Mouse (Mus musculus) activated CD4-positive, CD25-positive, alpha-beta regulatory T cell, adult 4 months (primary cell): ENCODE measurements around the gene Plscr5. TPM values are rescaled to one million over a fixed set of nuclear protein-coding genes. Genes with fewer than 3 reads are reported as not detected.

ENCODE experiments used
- ATAC-seq: one replicate; pipeline ENCODE4 v1.8.0; 2017
- polyA plus RNA-seq, 2 experiments: library from polyadenylated mRNA; unstranded; fragments of 100-300 nt; shearing (Covaris generic); gene quantifications; one replicate each; pipeline ENCODE4 v1.2.1; 2017

The Plscr5 gene
- polyA plus RNA-seq, 2 experiments from 2014 or later = not detected

DNA sequence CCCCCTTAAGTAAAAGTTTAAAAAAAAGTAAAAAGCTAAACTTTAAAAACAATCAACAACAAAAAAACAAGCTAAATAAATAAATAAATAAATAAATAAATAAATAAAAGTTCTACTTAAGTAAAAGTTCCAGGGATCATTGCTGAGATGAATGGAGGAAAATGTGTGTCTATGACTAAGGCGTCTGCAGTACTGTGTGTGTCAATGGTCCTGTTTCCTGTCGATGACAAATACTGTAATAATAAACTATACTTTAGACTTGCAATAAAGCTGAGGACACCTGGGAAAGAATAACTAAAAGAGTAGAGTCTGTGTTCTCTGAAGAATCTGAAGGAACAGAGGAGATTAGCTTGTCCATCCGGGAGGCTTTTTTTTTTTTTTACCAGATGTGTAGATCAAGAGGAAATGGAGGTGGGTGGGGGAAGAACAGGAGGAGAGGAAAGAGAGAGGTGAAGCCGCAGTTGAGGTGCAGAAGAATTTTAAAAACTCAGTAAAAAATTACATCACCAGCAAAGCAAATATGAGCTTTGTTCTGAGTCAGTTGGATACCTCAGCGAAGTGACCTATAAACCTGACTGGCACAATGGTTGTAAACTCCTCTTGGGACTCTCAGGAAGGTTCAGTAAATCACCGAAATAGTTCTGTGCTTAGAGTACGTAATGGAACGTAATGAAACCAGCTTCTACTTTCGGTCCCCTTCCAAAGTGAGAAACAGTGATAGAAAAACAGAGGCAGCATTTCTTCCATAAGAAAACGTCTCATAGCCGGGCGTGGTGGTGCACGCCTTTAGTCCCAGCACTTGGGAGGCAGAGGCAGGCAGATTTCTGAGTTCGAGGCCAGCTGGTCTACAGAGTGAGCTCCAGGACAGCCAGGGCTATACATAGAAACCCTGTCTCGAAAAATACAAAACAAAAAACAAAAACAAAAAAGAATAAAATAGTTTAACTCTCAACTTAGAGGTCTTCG is 36.4 kb downstream of the Plscr5 start:
- peak; percentile 83 for ATAC-seq

DNA sequence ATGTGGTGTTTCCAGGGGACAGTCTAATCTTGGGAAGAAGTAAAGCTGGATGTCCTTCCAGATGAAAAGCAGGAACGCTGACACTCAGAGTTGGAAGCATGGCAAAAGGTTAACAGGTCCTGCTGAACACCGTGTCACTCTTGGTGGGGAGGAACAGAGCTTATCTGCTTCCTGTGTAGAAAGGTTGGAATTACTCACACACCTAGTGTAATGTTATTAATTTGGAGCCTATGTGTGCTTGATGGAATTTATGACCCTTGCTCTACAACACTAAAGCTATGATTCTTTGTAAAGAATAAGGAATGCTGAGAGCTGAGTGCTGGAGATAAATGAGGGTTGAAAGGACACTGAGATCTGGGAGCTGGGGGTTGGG is 37.1 kb downstream of the Plscr5 start:
- peak; percentile 52 for ATAC-seq

DNA sequence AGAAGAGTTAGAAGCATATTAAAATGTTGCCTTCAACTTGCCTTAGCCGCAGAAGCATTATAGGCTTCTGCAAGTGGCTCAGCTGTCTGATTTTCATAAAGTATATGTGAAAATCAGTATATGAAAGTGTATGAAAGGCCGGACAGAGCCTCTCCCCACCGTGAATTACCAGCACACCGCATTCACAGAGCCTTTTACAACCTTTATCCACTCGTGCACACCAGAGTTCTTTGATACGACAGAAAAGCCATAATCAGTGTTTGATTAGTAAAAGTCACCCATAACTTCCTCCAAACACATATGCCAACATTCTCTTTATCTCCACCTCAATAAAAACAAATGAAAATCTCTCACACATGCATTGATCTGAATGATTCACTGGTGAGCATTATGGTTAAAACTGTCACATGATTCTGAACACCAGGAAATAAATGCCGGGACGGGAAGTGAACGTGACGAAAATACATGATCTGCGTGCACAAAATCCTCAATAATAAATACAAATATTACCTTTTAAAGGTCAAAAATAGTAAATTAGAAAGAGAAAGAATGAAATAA is 42.2 kb downstream of the Plscr5 start:
- ATAC-seq = no peak

DNA sequence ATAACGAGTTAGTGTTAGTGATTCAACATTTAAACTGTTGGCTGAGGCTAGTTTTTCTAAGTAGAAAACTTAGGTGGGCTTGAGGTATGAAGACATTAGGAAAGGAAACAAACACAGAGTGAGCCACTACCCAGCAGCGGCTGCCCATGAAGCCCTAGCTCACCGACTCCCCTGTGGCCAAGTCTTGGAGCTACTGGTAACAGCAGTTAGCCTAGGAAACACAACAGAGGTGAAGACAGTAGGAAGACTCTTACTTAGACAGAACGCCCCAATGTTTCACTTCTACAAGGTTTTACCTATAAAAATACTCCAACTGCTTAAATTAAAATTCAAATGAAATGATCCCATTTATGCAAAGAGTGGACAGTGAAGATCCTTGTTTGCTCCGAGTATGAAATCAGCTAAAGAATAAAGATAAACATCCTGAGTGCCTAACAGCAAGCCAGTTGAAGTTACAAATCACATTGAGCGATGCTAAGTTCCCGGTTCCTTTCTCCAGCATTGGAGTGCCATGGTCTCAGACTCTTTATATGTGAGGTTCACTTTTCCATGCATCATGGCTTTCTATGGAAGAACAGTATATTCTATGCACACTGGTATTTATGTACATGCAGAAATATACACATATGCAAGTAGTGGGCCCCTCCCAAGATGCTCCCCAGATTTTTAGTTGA is 56.2 kb downstream of the Plscr5 start:
- ATAC-seq = no peak

DNA sequence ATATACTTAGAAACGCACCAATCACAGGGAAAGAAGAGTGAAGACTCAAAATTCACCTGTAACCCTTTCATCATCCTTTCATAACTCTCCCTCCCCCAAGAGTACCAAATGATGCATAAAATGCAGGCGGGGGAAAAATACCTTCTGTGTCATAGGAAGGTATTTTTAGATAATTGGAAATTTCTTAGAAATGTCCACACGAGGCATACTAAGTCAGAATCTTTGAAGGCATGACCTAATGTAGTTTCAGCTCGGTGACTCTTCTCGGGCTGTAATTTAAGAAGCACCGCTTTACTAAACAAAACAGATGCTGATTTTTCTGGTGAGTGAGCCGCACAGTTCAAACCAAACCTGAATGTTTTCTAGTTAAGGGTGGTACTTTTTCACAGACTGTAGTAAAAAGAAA is 56.7 kb downstream of the Plscr5 start, which contains the start of gene Plscr1:
Gene Plscr1, plus strand, starts transcription at position 304 of the 406 bp plus-strand sequence.
- ATAC-seq = peak; percentile 53

DNA sequence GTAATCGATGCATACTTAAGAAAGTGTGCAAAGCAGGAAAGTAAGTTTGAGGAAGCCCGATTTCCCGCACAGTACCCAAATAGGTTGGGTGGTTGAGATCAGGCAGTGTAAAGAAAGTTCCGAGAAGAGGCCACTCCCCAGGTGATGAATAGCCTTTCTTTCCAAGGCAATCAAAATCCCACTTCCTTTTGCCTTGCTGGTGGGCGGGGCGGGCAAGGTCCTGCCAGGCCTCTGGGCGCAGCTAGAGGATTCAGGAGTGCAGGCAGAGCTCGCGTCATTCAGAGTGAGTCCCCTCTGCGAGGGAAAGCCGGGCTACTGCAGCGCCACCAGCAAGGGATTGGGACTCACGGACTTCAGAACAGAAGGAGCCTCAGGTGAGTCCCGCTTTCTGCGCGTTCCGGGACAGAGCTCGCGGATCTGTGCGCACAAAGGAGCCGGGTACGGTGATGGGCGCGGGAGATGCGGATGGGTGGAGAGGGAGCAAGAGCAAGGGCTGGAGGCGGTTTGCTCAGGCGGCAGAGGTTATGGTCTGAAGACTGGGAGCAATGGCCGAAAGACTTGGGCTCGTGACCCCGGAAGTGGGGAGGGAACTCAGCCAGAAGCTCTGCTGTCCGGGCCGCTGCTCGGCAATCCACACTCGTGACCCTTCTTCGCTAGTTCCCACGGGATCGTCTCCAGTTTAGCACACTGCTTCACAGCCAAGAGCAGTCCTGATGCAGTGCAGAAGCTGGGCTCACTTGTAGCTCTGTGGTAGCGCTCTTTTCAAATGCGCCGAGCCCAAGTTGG is 57.4 kb downstream of the Plscr5 start:
- peak; percentile 55 for ATAC-seq

DNA sequence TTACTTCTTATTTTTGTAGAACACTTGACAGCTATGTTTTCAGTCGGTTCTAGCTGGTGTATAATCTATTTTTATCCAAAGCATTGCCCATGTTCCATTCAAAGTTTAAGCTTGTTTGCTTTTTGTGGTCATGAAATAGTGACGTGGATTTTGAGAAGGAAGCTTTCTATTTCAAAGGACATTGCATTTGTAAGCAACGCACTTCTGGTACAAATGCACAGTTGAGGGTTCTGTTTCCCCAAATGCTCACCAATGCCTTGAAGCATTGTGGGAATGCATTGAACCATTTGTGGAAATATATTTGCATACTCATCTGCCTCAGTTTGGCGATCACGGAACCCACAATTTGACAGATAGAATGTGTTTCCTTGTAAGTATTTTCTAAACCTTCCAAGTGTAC is 60.0 kb downstream of the Plscr5 start:
- ATAC-seq = no peak

DNA sequence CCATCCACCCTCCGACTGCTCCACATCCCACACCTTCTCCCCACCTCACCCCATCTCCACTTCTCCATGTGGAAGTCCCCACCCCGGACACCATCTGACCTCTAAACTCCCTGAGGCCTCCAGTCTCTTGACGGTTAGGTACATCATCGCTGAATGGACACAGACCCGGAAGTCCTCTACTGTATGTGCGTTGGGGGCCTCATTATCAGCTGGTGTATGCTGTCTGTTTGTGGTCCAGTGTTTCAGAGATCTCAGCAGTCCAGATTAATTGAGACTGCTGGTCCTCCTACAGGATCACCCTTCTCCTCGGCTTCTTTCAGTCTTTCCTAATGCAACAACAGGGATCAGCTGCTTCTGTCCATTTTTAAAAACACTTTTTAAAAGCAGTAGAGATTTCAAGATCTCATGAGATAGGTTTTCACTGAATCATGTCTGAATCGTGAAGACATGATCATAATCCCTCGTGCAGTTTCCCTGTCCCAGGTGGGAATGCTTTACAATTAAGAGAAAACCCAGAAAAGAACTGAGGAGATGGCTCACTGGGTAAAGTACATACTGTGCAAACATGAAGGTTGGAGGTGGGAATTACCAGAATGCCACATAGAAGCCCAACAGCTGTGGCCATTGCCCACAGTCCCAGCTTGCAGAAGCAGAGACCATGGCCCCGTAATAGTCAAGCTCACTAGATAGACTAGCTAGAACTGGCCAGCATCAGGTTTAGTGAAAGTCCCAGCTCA is 61.0 kb downstream of the Plscr5 start:
- no peak for ATAC-seq

Other genes with a start within 250 kb of the Plscr5 start
- 10 to 100 TPM; 75.5 to 98.7 TPM for gene Plscr1, start 56.8 kb downstream of the Plscr5 start, polyA plus RNA-seq
- gene Plscr2, start 82.7 kb downstream of the Plscr5 start, polyA plus RNA-seq = not detected
- gene 1700057G04Rik, start 116.4 kb downstream of the Plscr5 start, polyA plus RNA-seq = not detected